Mouse (Mus musculus): ENCODE data around the gene Pten. TPM values are rescaled to one million over a fixed set of nuclear protein-coding genes. Genes with fewer than 3 reads are reported as not detected.

The Pten gene
- polyA plus RNA-seq, 1 experiment: 60.7 TPM

DNA sequence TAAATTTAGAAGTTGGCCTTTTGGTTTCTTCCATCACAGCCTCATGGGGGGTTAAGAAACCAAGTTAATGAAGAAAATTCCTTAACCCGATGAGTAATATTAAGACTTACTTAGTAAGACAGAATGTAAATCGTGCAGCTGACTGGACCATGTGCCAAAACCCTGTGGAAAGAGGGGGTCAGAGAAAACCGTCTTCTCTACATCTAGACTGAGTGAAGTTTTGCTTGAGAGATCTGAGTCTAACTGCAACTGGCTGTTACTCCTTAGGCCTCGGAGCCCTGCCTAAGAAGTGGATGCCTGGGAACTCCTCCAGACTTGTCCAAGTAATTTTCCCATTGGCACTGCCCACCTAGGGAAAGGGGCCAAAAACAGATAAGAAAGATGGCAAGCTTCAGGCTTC lies 74.0 kb downstream of the Pten start:
- no peaks in the 10 kb centered on the region for H3K4me1 ChIP-seq (ENCODE audit: control insufficient read depth, insufficient read depth, low read length)
- no peak overlapping the region for H3K4me3 ChIP-seq (ENCODE audit: insufficient read depth, low read length)
- TF ChIP-seq CTCF (IDR thresholded peaks at IDR 0.05; ENCODE audit: extremely low read depth, insufficient read depth, low read length) (no peak), POLR2A (IDR thresholded peaks at IDR 0.05; ENCODE audit: extremely low read depth, insufficient read depth, low read length) (no peak)
- no peak overlapping the region for H3K27ac ChIP-seq (ENCODE audit: insufficient read depth, low read length)

GRCm38 (mm10) chr19:32840491-32840890 lies 83.2 kb downstream of the Pten start:
- TF ChIP-seq CTCF (IDR thresholded peaks at IDR 0.05; ENCODE audit: extremely low read depth, insufficient read depth, low read length) (no peak), POLR2A (IDR thresholded peaks at IDR 0.05; ENCODE audit: extremely low read depth, insufficient read depth, low read length) (no peak)
- Histone ChIP-seq H3K4me1 (ENCODE audit: control insufficient read depth, insufficient read depth, low read length) (no peaks in the 10 kb centered on the region), H3K4me3 (ENCODE audit: insufficient read depth, low read length) (no peak overlapping the region), H3K27ac (ENCODE audit: insufficient read depth, low read length) (no peak overlapping the region)

- H3K4me3 ChIP-seq (ENCODE audit: insufficient read depth, low read length): no peak overlapping the region
Observed at GRCm38 (mm10) chr19:32844486-32844885, 87.2 kb downstream of the Pten start.

GRCm38 (mm10) chr19:32848041-32848440 lies 90.7 kb downstream of the Pten start:
- H3K27ac ChIP-seq (ENCODE audit: insufficient read depth, low read length): no peak overlapping the region
- H3K4me1 ChIP-seq (ENCODE audit: control insufficient read depth, insufficient read depth, low read length): no peaks in the 10 kb centered on the region
- TF ChIP-seq POLR2A (IDR thresholded peaks at IDR 0.05; ENCODE audit: extremely low read depth, insufficient read depth, low read length): no peak
- no peak for TF ChIP-seq CTCF (IDR thresholded peaks at IDR 0.05; ENCODE audit: extremely low read depth, insufficient read depth, low read length)
- H3K4me3 ChIP-seq (ENCODE audit: insufficient read depth, low read length): no peak overlapping the region

More at GRCm38 (mm10) chr19:32844486-32844885, 87.2 kb downstream of the Pten start:
- H3K4me1 ChIP-seq (ENCODE audit: control insufficient read depth, insufficient read depth, low read length): no peaks in the 10 kb centered on the region
- TF ChIP-seq CTCF (IDR thresholded peaks at IDR 0.05; ENCODE audit: extremely low read depth, insufficient read depth, low read length) (no peak), POLR2A (IDR thresholded peaks at IDR 0.05; ENCODE audit: extremely low read depth, insufficient read depth, low read length) (no peak)
- H3K27ac ChIP-seq (ENCODE audit: insufficient read depth, low read length): no peak overlapping the region

GRCm38 (mm10) chr19:32852306-32852705 lies 95.0 kb downstream of the Pten start:
- TF ChIP-seq CTCF (IDR thresholded peaks at IDR 0.05; ENCODE audit: extremely low read depth, insufficient read depth, low read length): no peak
- TF ChIP-seq POLR2A (IDR thresholded peaks at IDR 0.05; ENCODE audit: extremely low read depth, insufficient read depth, low read length): no peak
- Histone ChIP-seq H3K27ac (ENCODE audit: insufficient read depth, low read length) (no peak overlapping the region), H3K4me3 (ENCODE audit: insufficient read depth, low read length) (no peak overlapping the region), H3K4me1 (ENCODE audit: control insufficient read depth, insufficient read depth, low read length) (no peaks in the 10 kb centered on the region)

GRCm38 (mm10) chr19:32861675-32862575 lies 104.6 kb downstream of the Pten start:
- no peak overlapping the region for H3K27ac ChIP-seq (ENCODE audit: insufficient read depth, low read length)

GRCm38 (mm10) chr19:32866765-32867164 lies 109.5 kb downstream of the Pten start:
- Histone ChIP-seq H3K27ac (ENCODE audit: insufficient read depth, low read length) (no peak overlapping the region), H3K4me1 (ENCODE audit: control insufficient read depth, insufficient read depth, low read length) (no peaks in the 10 kb centered on the region; the same call in 1 of the 2 replicates), H3K4me3 (ENCODE audit: insufficient read depth, low read length) (no peak overlapping the region)
- TF ChIP-seq POLR2A (IDR thresholded peaks at IDR 0.05; ENCODE audit: extremely low read depth, insufficient read depth, low read length) (no peak), CTCF (IDR thresholded peaks at IDR 0.05; ENCODE audit: extremely low read depth, insufficient read depth, low read length) (no peak)

More at GRCm38 (mm10) chr19:32861675-32862575, 104.6 kb downstream of the Pten start:
- no peaks in the 10 kb centered on the region; the same call in 1 of the 2 replicates for H3K4me1 ChIP-seq (ENCODE audit: control insufficient read depth, insufficient read depth, low read length)
- H3K4me3 ChIP-seq (ENCODE audit: insufficient read depth, low read length): no peak overlapping the region
- no peak for TF ChIP-seq CTCF (IDR thresholded peaks at IDR 0.05; ENCODE audit: extremely low read depth, insufficient read depth, low read length)
- TF ChIP-seq POLR2A (IDR thresholded peaks at IDR 0.05; ENCODE audit: extremely low read depth, insufficient read depth, low read length): no peak

DNA sequence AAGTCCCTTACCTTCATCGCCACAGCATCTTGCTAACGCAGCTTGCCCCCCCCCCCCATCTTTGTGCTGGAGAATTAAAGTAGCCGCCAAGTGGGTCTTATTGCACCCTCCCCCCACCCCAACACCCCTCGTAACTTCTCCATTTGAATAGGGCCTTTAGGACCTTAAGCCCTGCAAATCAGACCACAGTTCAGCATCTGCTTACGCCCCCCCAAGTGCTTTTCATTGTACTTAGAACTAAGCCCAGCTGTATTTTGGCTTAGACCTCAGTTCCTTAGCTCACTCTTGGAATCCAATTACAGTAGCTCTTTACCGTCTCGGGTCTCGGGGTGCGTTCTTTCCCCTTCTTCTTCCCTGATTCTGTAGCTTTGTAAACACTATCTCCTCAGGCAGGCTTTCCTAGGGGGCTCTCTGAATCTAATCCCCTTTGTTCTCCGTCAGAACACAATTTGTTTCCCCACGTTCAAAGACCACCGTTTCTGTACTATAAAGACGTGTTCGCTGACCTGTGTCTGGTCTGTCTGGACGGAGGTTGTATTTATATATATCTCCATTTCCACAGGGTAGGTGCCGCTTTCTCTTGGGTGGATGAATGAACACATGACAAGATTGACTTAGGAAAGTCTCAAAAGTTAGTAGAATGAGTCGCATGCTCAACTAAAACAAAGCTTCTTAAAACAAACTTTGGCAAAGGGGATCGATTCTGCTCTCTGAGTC lies 110.0 kb downstream of the Pten start:
- TF ChIP-seq CTCF (IDR thresholded peaks at IDR 0.05; ENCODE audit: extremely low read depth, insufficient read depth, low read length) (no peak), POLR2A (IDR thresholded peaks at IDR 0.05; ENCODE audit: extremely low read depth, insufficient read depth, low read length) (no peak)
- no peak overlapping the region for H3K4me3 ChIP-seq (ENCODE audit: insufficient read depth, low read length)
- H3K27ac ChIP-seq (ENCODE audit: insufficient read depth, low read length): no peak overlapping the region
- no peaks in the 10 kb centered on the region for H3K4me1 ChIP-seq (ENCODE audit: control insufficient read depth, insufficient read depth, low read length)

GRCm38 (mm10) chr19:32868560-32868959 lies 111.3 kb downstream of the Pten start:
- TF ChIP-seq POLR2A (IDR thresholded peaks at IDR 0.05; ENCODE audit: extremely low read depth, insufficient read depth, low read length) (no peak), CTCF (IDR thresholded peaks at IDR 0.05; ENCODE audit: extremely low read depth, insufficient read depth, low read length) (no peak)
- no peak overlapping the region for H3K4me3 ChIP-seq (ENCODE audit: insufficient read depth, low read length)
- H3K4me1 ChIP-seq (ENCODE audit: control insufficient read depth, insufficient read depth, low read length): no peaks in the 10 kb centered on the region
- no peak overlapping the region for H3K27ac ChIP-seq (ENCODE audit: insufficient read depth, low read length)

All from cortical plate, adult 2 months (tissue).